9 mouse cellular contexts compared by ENCODE assay signal in the genomic region with DNA sequence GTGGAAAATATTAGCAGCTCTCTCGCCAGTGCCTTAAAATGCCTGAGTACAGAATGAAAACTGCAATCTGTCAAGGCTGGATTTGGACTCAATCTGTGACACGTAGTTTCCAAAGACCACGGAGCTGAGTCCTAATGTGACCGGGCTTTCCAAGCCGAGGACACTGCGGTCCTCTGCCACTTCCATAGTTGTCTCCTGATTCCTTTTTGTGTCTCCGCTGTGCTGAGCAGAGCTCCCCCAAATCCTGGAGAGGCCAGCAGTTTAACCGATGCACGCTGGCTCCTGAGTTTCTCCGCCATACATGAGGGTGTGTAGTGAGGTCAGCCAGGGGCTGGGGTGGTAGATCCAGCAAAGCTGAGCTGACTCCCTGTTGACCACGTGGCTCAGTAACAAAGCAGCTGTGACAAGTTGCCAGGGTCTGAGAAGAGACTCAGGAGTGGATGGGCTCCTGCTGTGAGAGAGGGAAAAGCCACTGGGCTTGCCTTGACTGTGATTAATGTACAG. TPM values are rescaled to one million over a fixed set of nuclear protein-coding genes. Genes with fewer than 3 reads are reported as not detected.
DNase-seq lines count a peak whose midpoint lies in the region; ATAC-seq and TF ChIP-seq lines count a peak whose summit lies in the region.
"Had no signal": no experiment of that assay in that cellular context is flagged by ENCODE, and none has a peak within 500 bp of the region (broad histone marks: within the 10 kb centered on the region; RNA-seq: fewer than 3 reads in every experiment).

No protein-coding gene starts in this region.

- peak overlapping the region; percentile 29; the same call in 1 of the 2 replicates for H3K4me2 ChIP-seq in stomach, embryonic 15.5 days

- H3K27ac ChIP-seq in heart, adult 2 months: peak overlapping the region; percentile 77
- peak overlapping the region; percentile 93 for H3K27ac ChIP-seq in stomach, embryonic 15.5 days

- no peak for TF ChIP-seq POLR2A in heart, adult 2 months (IDR thresholded peaks at IDR 0.05; ENCODE audit: insufficient read depth, low read depth, low read length)

- peak; percentile 52 to 60 for DNase-seq in cerebellum, postnatal 10 days
- no peak for DNase-seq in cerebellum, adult 9-10 months
- DNase-seq in heart, adult 2 months: peak; percentile 66 to 73
- DNase-seq in kidney, postnatal 4 days: peak; percentile 45 to 62
- no peak for DNase-seq in thymus, postnatal 0 days (ENCODE audit: low spot score)
- DNase-seq in urinary bladder, postnatal 10 days (ENCODE audit: low spot score): no peak

- no peaks in the 10 kb centered on the region for H3K27me3 ChIP-seq in E14TG2a.4 (ENCODE audit: insufficient read depth, low read length)
- H3K27me3 ChIP-seq in heart, adult 2 months (ENCODE audit: control insufficient read depth, insufficient read depth, low read length): no peaks in the 10 kb centered on the region
- no peaks in the 10 kb centered on the region for H3K27me3 ChIP-seq in stomach, embryonic 15.5 days (replicated peaks)

- intact Hi-C loops in heart, adult 2 months (cut with DNase I): no loop called here

- H3K36me3 ChIP-seq in E14TG2a.4 (ENCODE audit: insufficient read depth, low read length): no peaks in the 10 kb centered on the region
- peaks cover 7% of the 10 kb centered on the region for H3K36me3 ChIP-seq in heart, adult 2 months (ENCODE audit: control insufficient read depth, insufficient read depth, low read length)
- H3K36me3 ChIP-seq in stomach, embryonic 15.5 days: no peaks in the 10 kb centered on the region

- peaks cover 89% of the 10 kb centered on the region for H3K4me1 ChIP-seq in E14TG2a.4 (replicated peaks; ENCODE audit: low read depth, low read length)
- peaks cover 33% of the 10 kb centered on the region for H3K4me1 ChIP-seq in heart, adult 2 months (ENCODE audit: control insufficient read depth, insufficient read depth, low read length)
- H3K4me1 ChIP-seq in stomach, embryonic 15.5 days: peaks cover 54% of the 10 kb centered on the region

- no peak for TF ChIP-seq CTCF in E14TG2a.4 (conservative IDR thresholded peaks at IDR 0.05; ENCODE audit: low read length)
- no peak for TF ChIP-seq CTCF in heart, adult 2 months (IDR thresholded peaks at IDR 0.05)

- no peak for TF ChIP-seq EP300 in heart, adult 2 months (IDR thresholded peaks at IDR 0.05; ENCODE audit: insufficient read depth, low read depth, low read length)

- H3K79me2 ChIP-seq in heart, adult 2 months (replicated peaks; ENCODE audit: control insufficient read depth, insufficient read depth, low read length): no peaks in the 10 kb centered on the region

- ATAC-seq in stomach, embryonic 15.5 days (ENCODE audit: insufficient read depth, low FRiP score, low read depth): peak; percentile 59; the same call in 1 of the 2 replicates

- peak overlapping the region; percentile 43 for H3K4me3 ChIP-seq in E14TG2a.4 (replicated peaks; ENCODE audit: low read length)
- no peak overlapping the region for H3K4me3 ChIP-seq in heart, adult 2 months
- no peak overlapping the region for H3K4me3 ChIP-seq in stomach, embryonic 15.5 days (replicated peaks)
- H3K4me3 ChIP-seq: erythroblast, embryonic 14.5 days had no signal

- H3K9ac ChIP-seq in heart, adult 2 months (ENCODE audit: low read depth, low read length): peak overlapping the region; percentile 33
- no peak overlapping the region for H3K9ac ChIP-seq in stomach, embryonic 15.5 days

- whole genome bisulfite sequencing in heart, adult 2 months: 23% methylated on average over 11 of the region's 11 CpGs
- 34% methylated on average over 11 of the region's 11 CpGs for WGBS in stomach, embryonic 15.5 days

- peaks cover 1% of the 10 kb centered on the region; the same call in 1 of the 2 replicates for H3K9me3 ChIP-seq in E14TG2a.4 (ENCODE audit: low read length)
- no peaks in the 10 kb centered on the region for H3K9me3 ChIP-seq in stomach, embryonic 15.5 days

RNA-seq across cellular contexts. Expression of a gene that starts 45.0 kb away (rescaled TPM):
- 10 to 100 TPM; 51.5 to 51.6 TPM for total RNA-seq in heart, adult 2 months (2021)
- 70.0 and 106 TPM in 2 replicates for polyA plus RNA-seq in heart, adult 2 months (2012; rRNA removed)
- polyA plus RNA-seq in stomach, embryonic 15.5 days (2015; fragmentation: Nextera tagmentation; extraction: Ambion mirVana): 94.1 and 102 TPM in 2 replicates
- 18.1 and 19.9 TPM in 2 replicates for polyA plus RNA-seq in thymus, postnatal 0 days (2015; fragmentation: Nextera tagmentation; extraction: Ambion mirVana)

Comparison
In these comparisons a context has a peak if more than half of its experiments do, and no peak if none do; other contexts are left out.
1. DNase-seq: peak in cerebellum, postnatal 10 days (2 of 2), heart, adult 2 months (2 of 2) and kidney, postnatal 4 days (2 of 2); none in cerebellum, adult 9-10 months (single experiment), thymus, postnatal 0 days (single experiment) and urinary bladder, postnatal 10 days (single experiment).